Mouse (Mus musculus): ENCODE results near the gene Lrrc41. TPM values are rescaled to one million over a fixed set of nuclear protein-coding genes. Genes with fewer than 3 reads are reported as not detected.
A peak's percentile ranks its signal among the peaks of the same experiment; 100 is the strongest.

Gene Lrrc41
- total RNA-seq, 2 experiments from 2014 or later, result 20.6 to 29.8 TPM

DNA sequence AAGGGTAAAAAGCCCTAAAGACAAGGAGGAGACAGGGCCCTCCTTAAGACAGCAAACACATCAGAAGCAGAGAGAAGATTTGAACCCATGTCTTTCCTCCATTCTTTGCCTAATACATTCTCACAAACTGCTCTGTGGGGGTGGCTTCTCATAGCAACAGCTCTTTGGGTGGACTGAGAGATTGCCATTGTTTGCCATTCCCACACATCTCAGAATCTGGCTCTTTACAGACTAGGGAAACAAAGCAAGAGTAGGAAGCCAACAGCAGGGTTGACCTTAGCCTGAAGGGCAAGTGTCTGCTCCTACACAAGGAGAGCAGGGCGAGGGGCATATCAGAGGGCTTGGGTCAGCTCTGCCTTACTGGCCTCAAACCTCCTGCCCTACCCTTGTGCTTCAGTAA lies 66.7 kb downstream of the Lrrc41 start:
- no peak for ATAC-seq (replicated peaks; ENCODE audit: low FRiP score, low TSS enrichment, poor library complexity, severe bottlenecking)

DNA sequence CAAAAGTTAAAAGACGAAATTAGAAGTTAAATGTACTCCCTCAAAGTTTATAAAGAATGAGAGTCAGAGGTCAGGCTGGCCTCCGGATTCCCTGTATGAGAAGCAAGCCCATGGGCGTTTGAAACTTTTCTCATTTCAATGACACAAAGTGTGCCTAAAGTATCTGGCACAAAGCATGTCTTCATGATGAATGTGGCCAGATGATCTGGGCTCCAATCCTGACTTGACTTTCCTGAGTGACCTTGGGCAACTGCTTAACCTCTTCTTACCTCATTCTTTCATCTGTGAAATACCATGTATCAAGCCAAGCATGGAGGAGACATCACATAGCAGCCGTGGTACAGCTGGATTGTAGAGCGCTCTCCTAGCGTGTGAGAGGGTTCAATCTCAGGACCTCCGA lies 67.2 kb downstream of the Lrrc41 start:
- ATAC-seq (replicated peaks; ENCODE audit: low FRiP score, low TSS enrichment, poor library complexity, severe bottlenecking), result no peak

DNA sequence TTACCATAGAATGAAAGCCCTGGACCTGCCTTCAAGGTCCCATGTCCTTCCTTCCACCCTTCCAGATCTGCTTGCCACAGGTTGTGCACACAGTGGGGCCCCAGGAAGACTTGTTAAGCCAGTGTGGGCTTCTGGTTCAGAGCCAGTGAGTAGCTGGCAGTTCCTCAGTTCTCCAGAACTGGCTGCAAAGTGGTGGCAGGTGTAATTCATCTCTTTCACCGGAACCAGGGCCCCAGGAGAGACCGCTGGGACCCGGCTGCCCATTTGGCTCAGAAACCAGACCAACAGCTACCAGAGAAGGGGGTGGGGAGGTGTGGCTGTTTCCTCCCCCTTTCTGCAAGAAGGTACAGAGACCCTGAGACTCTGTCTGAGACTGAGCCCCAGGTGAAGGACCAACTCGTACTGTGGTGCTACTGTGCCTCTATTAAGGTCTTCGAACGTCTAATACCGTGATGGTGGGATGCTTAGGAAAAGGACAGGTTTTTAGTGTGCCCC lies 68.3 kb downstream of the Lrrc41 start:
- peak; percentile 35 for ATAC-seq (replicated peaks; ENCODE audit: low FRiP score, low TSS enrichment, poor library complexity, severe bottlenecking)

DNA sequence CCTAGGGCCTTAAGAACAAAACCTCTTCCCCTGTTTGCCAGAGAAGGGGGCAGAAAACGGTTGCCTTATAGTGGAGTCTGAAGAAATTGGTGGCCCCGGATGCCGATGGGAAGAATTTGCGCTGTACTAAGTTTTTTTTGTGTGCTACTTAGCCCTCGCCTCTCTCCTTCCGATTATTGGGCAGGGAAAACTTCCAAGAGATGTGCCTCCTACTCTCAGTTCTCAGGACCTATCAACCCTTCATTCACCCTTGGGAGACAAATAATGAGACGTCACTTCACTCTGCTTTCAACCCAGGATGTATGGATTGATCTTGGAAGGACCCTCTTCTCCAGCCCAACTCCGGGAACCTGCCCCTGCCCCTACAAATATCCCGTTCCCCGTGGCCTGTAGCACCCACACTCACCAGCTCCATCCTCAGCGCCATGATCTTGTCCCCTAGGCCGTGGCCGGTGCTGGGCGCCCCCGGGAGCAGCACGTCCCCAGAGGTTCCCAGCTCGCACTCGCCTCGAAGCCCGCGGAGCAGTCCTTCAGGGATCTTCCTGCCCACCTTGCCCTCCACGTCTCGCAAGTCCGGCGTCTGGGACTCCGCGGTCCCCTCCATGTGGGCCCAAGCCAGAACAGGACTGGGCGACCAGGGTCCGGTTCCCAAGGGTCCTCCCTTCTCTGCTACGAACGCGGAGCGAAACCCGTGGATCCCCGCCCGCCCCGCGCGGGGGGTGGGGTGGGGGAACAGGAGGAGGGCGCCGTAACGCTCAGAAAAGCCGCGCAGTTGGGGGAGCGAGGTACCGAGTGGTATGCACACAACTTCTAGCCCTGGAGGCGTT lies 69.0 kb downstream of the Lrrc41 start:
- ATAC-seq (replicated peaks; ENCODE audit: low FRiP score, low TSS enrichment, poor library complexity, severe bottlenecking), result peak; percentile 60; the same call in 1 of the 2 replicates

Other genes starting within 250 kb of the Lrrc41 start
- gene Mob3c, start 247.2 kb upstream of the Lrrc41 start, total RNA-seq (2014; fragmentation: Nextera tagmentation), result 7.0 and 9.8 TPM in 2 replicates
- 14.2 and 19.3 TPM in 2 replicates for gene Mob3c, start 247.2 kb upstream of the Lrrc41 start, total RNA-seq (2017)
- 31.4 and 41.8 TPM in 2 replicates for gene Mknk1, start 236.1 kb upstream of the Lrrc41 start, total RNA-seq (2014; fragmentation: Nextera tagmentation)
- gene Mknk1, start 236.1 kb upstream of the Lrrc41 start, total RNA-seq (2017), result 57.6 and 58.8 TPM in 2 replicates
- gene Kncn, start 190.9 kb upstream of the Lrrc41 start, total RNA-seq (2014; fragmentation: Nextera tagmentation), result not detected in 2 replicates
- not detected in 2 replicates for gene Kncn, start 190.9 kb upstream of the Lrrc41 start, total RNA-seq (2017)
- gene 6430628N08Rik, start 184.6 kb upstream of the Lrrc41 start, total RNA-seq (2014; fragmentation: Nextera tagmentation), result not detected in 2 replicates
- gene 6430628N08Rik, start 184.6 kb upstream of the Lrrc41 start, total RNA-seq (2017), result not detected in 2 replicates
- not detected in 2 replicates for gene Dmbx1, start 135.3 kb upstream of the Lrrc41 start, total RNA-seq (2014; fragmentation: Nextera tagmentation)
- gene Dmbx1, start 135.3 kb upstream of the Lrrc41 start, total RNA-seq (2017), result not detected in 2 replicates
- 1.4 and 5.0 TPM in 2 replicates for gene Faah, start 57.3 kb upstream of the Lrrc41 start, total RNA-seq (2014; fragmentation: Nextera tagmentation)
- 0.85 and 2.3 TPM in 2 replicates for gene Faah, start 57.3 kb upstream of the Lrrc41 start, total RNA-seq (2017)
- 11.5 and 12.5 TPM in 2 replicates for gene Nsun4, start 21.4 kb upstream of the Lrrc41 start, total RNA-seq (2014; fragmentation: Nextera tagmentation)
- 11.2 and 12.5 TPM in 2 replicates for gene Nsun4, start 21.4 kb upstream of the Lrrc41 start, total RNA-seq (2017)
- gene Uqcrh, start 198 bp upstream of the Lrrc41 start, total RNA-seq (2014; fragmentation: Nextera tagmentation), result 1,038 and 1,202 TPM in 2 replicates
- gene Uqcrh, start 198 bp upstream of the Lrrc41 start, total RNA-seq (2017), result 483 and 550 TPM in 2 replicates
- gene Rad54l, start 48.4 kb downstream of the Lrrc41 start, total RNA-seq (2014; fragmentation: Nextera tagmentation), result 49.4 and 50.1 TPM in 2 replicates
- 23.0 and 35.2 TPM in 2 replicates for gene Rad54l, start 48.4 kb downstream of the Lrrc41 start, total RNA-seq (2017)
- 26.4 and 31.7 TPM in 2 replicates for gene Pomgnt1, start 48.6 kb downstream of the Lrrc41 start, total RNA-seq (2014; fragmentation: Nextera tagmentation)
- gene Pomgnt1, start 48.6 kb downstream of the Lrrc41 start, total RNA-seq (2017), result 15.0 and 26.1 TPM in 2 replicates
- not detected in 2 replicates for gene Lurap1, start 76.1 kb downstream of the Lrrc41 start, total RNA-seq (2014; fragmentation: Nextera tagmentation)
- 0.14 and 0.15 TPM in 2 replicates for gene Lurap1, start 76.1 kb downstream of the Lrrc41 start, total RNA-seq (2017)
- not detected in 2 replicates for gene Tspan1, start 92.3 kb downstream of the Lrrc41 start, total RNA-seq (2014; fragmentation: Nextera tagmentation)
- not detected in 2 replicates for gene Tspan1, start 92.3 kb downstream of the Lrrc41 start, total RNA-seq (2017)
- not detected in 2 replicates for gene 1700042G07Rik, start 98.1 kb downstream of the Lrrc41 start, total RNA-seq (2014; fragmentation: Nextera tagmentation)
- gene 1700042G07Rik, start 98.1 kb downstream of the Lrrc41 start, total RNA-seq (2017), result not detected in 2 replicates
- not detected in 2 replicates for gene Gm49337, start 98.1 kb downstream of the Lrrc41 start, total RNA-seq (2014; fragmentation: Nextera tagmentation)
- not detected in 2 replicates for gene Gm49337, start 98.1 kb downstream of the Lrrc41 start, total RNA-seq (2017)
- gene Pik3r3, start 146.3 kb downstream of the Lrrc41 start, total RNA-seq (2014; fragmentation: Nextera tagmentation), result 0.20 and 0.52 TPM in 2 replicates
- gene Pik3r3, start 146.3 kb downstream of the Lrrc41 start, total RNA-seq (2017), result 1.9 and 3.4 TPM in 2 replicates